Mouse (Mus musculus): ENCODE measurements around the gene Fxr2. TPM values are rescaled to one million over a fixed set of nuclear protein-coding genes. Genes with fewer than 3 reads are reported as not detected.

The Fxr2 gene
- polyA plus RNA-seq (2014; fragmentation: Nextera tagmentation; extraction: Ambion mirVana) = 27.9 and 35.1 TPM in 2 replicates

DNA sequence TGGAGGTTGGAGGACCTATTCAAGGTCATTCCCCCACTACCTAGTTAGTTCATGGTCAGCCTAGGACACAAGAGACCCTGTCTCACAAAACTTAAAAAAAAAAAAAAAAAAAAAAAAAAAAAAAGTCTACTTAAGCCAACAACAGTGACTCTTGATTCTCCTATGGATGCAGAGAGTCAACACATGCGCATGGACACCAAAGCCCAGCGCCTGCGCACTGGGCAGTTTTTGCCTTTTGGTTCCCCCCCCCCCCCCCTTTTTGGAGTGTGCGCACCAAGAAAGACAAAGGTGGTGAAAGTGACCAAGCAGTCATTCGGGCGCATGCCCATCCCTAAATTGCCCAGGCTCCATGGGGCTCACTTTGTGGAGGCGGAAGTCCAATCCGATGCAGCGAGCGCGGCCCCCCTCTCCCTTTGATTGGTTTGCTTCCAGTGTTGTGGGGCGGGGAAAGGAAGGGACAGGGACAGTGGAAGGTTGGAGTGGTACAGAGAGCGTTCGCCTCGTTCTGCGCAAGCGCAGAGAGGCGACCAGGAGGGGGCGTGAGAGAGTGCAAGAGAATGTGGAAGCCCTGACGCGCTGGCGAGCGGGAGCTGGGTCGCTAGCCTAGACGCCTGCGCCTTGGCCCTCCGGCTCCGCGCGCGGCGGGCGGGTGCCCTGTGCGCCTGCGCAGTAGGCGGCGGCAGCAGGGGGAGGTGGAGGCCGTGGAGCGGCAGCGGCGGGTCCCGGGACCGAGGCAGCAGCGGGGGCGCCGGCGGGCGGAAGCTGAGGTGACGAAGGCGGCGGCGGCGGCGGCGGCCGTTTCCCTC lies at the start of gene Fxr2:
Gene Fxr2 (plus strand): TSS at position 707 of the 806 bp plus-strand sequence.
- peak within 1 kb of the TSS; percentile 93 for H3K27ac ChIP-seq
- no peaks in the 10 kb centered on the region for H3K9me3 ChIP-seq (ENCODE audit: control insufficient read depth, low read length)
- peak within 1 kb of the TSS; percentile 97 for H3K9ac ChIP-seq
- H3K27me3 ChIP-seq (ENCODE audit: control insufficient read depth, insufficient read depth, low read length) = no peaks in the 10 kb centered on the region
- peaks cover 29% of the 10 kb centered on the region for H3K4me1 ChIP-seq (replicated peaks; ENCODE audit: control insufficient read depth, insufficient read depth, low read length)
- peak; percentile 100 for DNase-seq (ENCODE audit: low spot score)
- H3K4me3 ChIP-seq (replicated peaks; ENCODE audit: low read length) = peak within 1 kb of the TSS; percentile 94
- ATAC-seq (ENCODE audit: low FRiP score) = peak; percentile 99
- H3K36me3 ChIP-seq (replicated peaks; ENCODE audit: control insufficient read depth, insufficient read depth) = peaks cover 7% of the 10 kb centered on the region; the same call in 1 of the 2 replicates
- WGBS = under 1% methylated on average over 44 of the region's 56 CpGs
- H3K4me2 ChIP-seq (replicated peaks) = peak within 1 kb of the TSS; percentile 62

- Histone ChIP-seq H3K27ac (no peak overlapping the region), H3K4me3 (replicated peaks; ENCODE audit: low read length) (no peak overlapping the region), H3K4me2 (replicated peaks) (no peak overlapping the region), H3K9ac (no peak overlapping the region), H3K4me1 (replicated peaks; ENCODE audit: control insufficient read depth, insufficient read depth, low read length) (peaks cover 9% of the 10 kb centered on the region), H3K9me3 (ENCODE audit: control insufficient read depth, low read length) (no peaks in the 10 kb centered on the region), H3K27me3 (ENCODE audit: control insufficient read depth, insufficient read depth, low read length) (no peaks in the 10 kb centered on the region), H3K36me3 (replicated peaks; ENCODE audit: control insufficient read depth, insufficient read depth) (peaks cover 24% of the 10 kb centered on the region)
- ATAC-seq (ENCODE audit: low FRiP score) = no peak
- no peak for DNase-seq (ENCODE audit: low spot score)
- WGBS = 87% methylated on average over 7 of the region's 7 CpGs
Observed at GRCm38 (mm10) chr11:69584008-69584407, 48.8 kb upstream of the Fxr2 start.

GRCm38 (mm10) chr11:69584937-69585336 lies 47.9 kb upstream of the Fxr2 start:
- Histone ChIP-seq H3K9ac (no peak overlapping the region), H3K9me3 (ENCODE audit: control insufficient read depth, low read length) (no peaks in the 10 kb centered on the region), H3K4me3 (replicated peaks; ENCODE audit: low read length) (no peak overlapping the region), H3K4me1 (replicated peaks; ENCODE audit: control insufficient read depth, insufficient read depth, low read length) (peaks cover 9% of the 10 kb centered on the region), H3K4me2 (replicated peaks) (no peak overlapping the region), H3K27me3 (ENCODE audit: control insufficient read depth, insufficient read depth, low read length) (no peaks in the 10 kb centered on the region), H3K27ac (no peak overlapping the region), H3K36me3 (replicated peaks; ENCODE audit: control insufficient read depth, insufficient read depth) (peaks cover 33% of the 10 kb centered on the region)
- WGBS = 96% methylated on average over 13 of the region's 13 CpGs
- DNase-seq (ENCODE audit: low spot score) (no peak), ATAC-seq (ENCODE audit: low FRiP score) (no peak)

- peaks cover 9% of the 10 kb centered on the region for H3K4me1 ChIP-seq (replicated peaks; ENCODE audit: control insufficient read depth, insufficient read depth, low read length)
- no peak overlapping the region for H3K4me3 ChIP-seq (replicated peaks; ENCODE audit: low read length)
- no peaks in the 10 kb centered on the region for H3K27me3 ChIP-seq (ENCODE audit: control insufficient read depth, insufficient read depth, low read length)
- no peaks in the 10 kb centered on the region for H3K9me3 ChIP-seq (ENCODE audit: control insufficient read depth, low read length)
- ATAC-seq (ENCODE audit: low FRiP score) (no peak), DNase-seq (ENCODE audit: low spot score) (no peak)
- H3K4me2 ChIP-seq (replicated peaks) = no peak overlapping the region
- H3K9ac ChIP-seq = no peak overlapping the region
- peaks cover 42% of the 10 kb centered on the region for H3K36me3 ChIP-seq (replicated peaks; ENCODE audit: control insufficient read depth, insufficient read depth)
- 81% methylated on average over 7 of the region's 7 CpGs for WGBS
- H3K27ac ChIP-seq = no peak overlapping the region
Observed at GRCm38 (mm10) chr11:69585718-69586325, 47.0 kb upstream of the Fxr2 start.

GRCm38 (mm10) chr11:69589207-69589834 lies 43.5 kb upstream of the Fxr2 start:
- ATAC-seq (ENCODE audit: low FRiP score) (no peak), DNase-seq (ENCODE audit: low spot score) (no peak)
- H3K27ac ChIP-seq = no peak overlapping the region
- peaks cover 54% of the 10 kb centered on the region for H3K36me3 ChIP-seq (replicated peaks; ENCODE audit: control insufficient read depth, insufficient read depth)
- no peak overlapping the region for H3K9ac ChIP-seq
- H3K4me2 ChIP-seq (replicated peaks) = no peak overlapping the region
- H3K27me3 ChIP-seq (ENCODE audit: control insufficient read depth, insufficient read depth, low read length) = no peaks in the 10 kb centered on the region
- H3K9me3 ChIP-seq (ENCODE audit: control insufficient read depth, low read length) = no peaks in the 10 kb centered on the region
- no peaks in the 10 kb centered on the region for H3K4me1 ChIP-seq (replicated peaks; ENCODE audit: control insufficient read depth, insufficient read depth, low read length)
- WGBS = 95% methylated on average over 22 of the region's 22 CpGs
- H3K4me3 ChIP-seq (replicated peaks; ENCODE audit: low read length) = no peak overlapping the region

DNA sequence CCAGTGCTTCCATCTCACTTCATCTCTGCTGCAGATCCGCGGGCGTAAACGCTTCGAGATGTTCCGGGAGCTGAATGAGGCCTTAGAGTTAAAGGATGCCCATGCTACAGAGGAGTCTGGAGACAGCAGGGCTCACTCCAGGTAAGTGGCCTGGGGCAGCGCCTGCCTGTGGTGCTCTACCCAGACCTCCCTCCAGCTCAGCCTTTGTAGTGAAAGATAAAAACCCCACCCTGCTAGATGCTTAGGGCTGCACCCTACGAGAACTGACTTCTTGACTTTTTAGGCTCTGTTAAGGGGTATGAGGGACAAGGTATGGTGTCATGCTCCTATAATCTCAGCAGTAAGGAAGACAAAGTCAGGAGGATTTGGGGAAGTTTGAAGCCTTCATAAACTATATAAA lies 42.2 kb upstream of the Fxr2 start:
- no peak for ATAC-seq (ENCODE audit: low FRiP score)
- 93% methylated on average over 8 of the region's 8 CpGs for WGBS
- Histone ChIP-seq H3K27ac (no peak overlapping the region), H3K4me1 (replicated peaks; ENCODE audit: control insufficient read depth, insufficient read depth, low read length) (no peaks in the 10 kb centered on the region), H3K27me3 (ENCODE audit: control insufficient read depth, insufficient read depth, low read length) (no peaks in the 10 kb centered on the region), H3K4me3 (replicated peaks; ENCODE audit: low read length) (no peak overlapping the region), H3K36me3 (replicated peaks; ENCODE audit: control insufficient read depth, insufficient read depth) (peaks cover 58% of the 10 kb centered on the region), H3K9ac (no peak overlapping the region), H3K9me3 (ENCODE audit: control insufficient read depth, low read length) (no peaks in the 10 kb centered on the region), H3K4me2 (replicated peaks) (no peak overlapping the region)
- DNase-seq (ENCODE audit: low spot score) = no peak

DNA sequence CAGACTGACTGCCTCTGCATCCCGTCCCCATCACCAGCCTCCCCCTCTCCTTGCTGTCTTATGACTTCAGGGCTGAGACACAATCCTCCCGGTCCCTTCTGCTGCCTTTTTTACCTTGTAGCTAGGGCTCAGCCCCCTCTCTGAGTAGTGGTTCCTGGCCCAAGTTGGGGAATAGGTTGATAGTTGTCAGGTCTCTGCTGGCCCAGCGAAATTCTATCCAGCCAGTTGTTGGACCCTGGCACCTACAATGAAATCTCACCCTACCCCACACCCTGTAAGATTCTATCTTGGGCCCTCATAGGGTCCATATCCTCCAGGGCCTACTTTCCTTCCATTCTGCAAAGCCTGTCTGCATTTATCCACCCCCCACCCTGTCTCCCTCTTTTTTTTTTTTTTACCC lies 41.4 kb upstream of the Fxr2 start:
- no peaks in the 10 kb centered on the region for H3K4me1 ChIP-seq (replicated peaks; ENCODE audit: control insufficient read depth, insufficient read depth, low read length)
- 87% methylated on average over 3 of the region's 3 CpGs for WGBS
- no peak overlapping the region for H3K4me2 ChIP-seq (replicated peaks)
- no peak for ATAC-seq (ENCODE audit: low FRiP score)
- H3K27me3 ChIP-seq (ENCODE audit: control insufficient read depth, insufficient read depth, low read length) = no peaks in the 10 kb centered on the region
- H3K9ac ChIP-seq = no peak overlapping the region
- H3K36me3 ChIP-seq (replicated peaks; ENCODE audit: control insufficient read depth, insufficient read depth) = peaks cover 61% of the 10 kb centered on the region
- no peak overlapping the region for H3K4me3 ChIP-seq (replicated peaks; ENCODE audit: low read length)
- H3K27ac ChIP-seq = no peak overlapping the region
- DNase-seq (ENCODE audit: low spot score) = no peak
- no peaks in the 10 kb centered on the region for H3K9me3 ChIP-seq (ENCODE audit: control insufficient read depth, low read length)

GRCm38 (mm10) chr11:69591899-69592637 lies 40.7 kb upstream of the Fxr2 start:
- WGBS = 80% methylated on average over 7 of the region's 7 CpGs
- DNase-seq (ENCODE audit: low spot score) = no peak
- Histone ChIP-seq H3K36me3 (replicated peaks; ENCODE audit: control insufficient read depth, insufficient read depth) (peaks cover 61% of the 10 kb centered on the region), H3K4me2 (replicated peaks) (no peak overlapping the region), H3K27ac (peak overlapping the region; percentile 44; the same call in 1 of the 2 replicates), H3K4me1 (replicated peaks; ENCODE audit: control insufficient read depth, insufficient read depth, low read length) (no peaks in the 10 kb centered on the region), H3K9me3 (ENCODE audit: control insufficient read depth, low read length) (no peaks in the 10 kb centered on the region), H3K4me3 (replicated peaks; ENCODE audit: low read length) (no peak overlapping the region), H3K9ac (no peak overlapping the region), H3K27me3 (ENCODE audit: control insufficient read depth, insufficient read depth, low read length) (no peaks in the 10 kb centered on the region)
- peak; percentile 79; the same call in 1 of the 2 replicates for ATAC-seq (ENCODE audit: low FRiP score)

GRCm38 (mm10) chr11:69592799-69593198 lies 40.0 kb upstream of the Fxr2 start:
- Histone ChIP-seq H3K27me3 (ENCODE audit: control insufficient read depth, insufficient read depth, low read length) (no peaks in the 10 kb centered on the region), H3K9ac (no peak overlapping the region), H3K27ac (no peak overlapping the region), H3K9me3 (ENCODE audit: control insufficient read depth, low read length) (no peaks in the 10 kb centered on the region), H3K4me1 (replicated peaks; ENCODE audit: control insufficient read depth, insufficient read depth, low read length) (no peaks in the 10 kb centered on the region), H3K4me3 (replicated peaks; ENCODE audit: low read length) (no peak overlapping the region), H3K4me2 (replicated peaks) (no peak overlapping the region), H3K36me3 (replicated peaks; ENCODE audit: control insufficient read depth, insufficient read depth) (peaks cover 54% of the 10 kb centered on the region)
- DNase-seq (ENCODE audit: low spot score) = no peak
- no peak for ATAC-seq (ENCODE audit: low FRiP score)
- 90% methylated on average over 4 of the region's 4 CpGs for WGBS
